Mouse (Mus musculus): ENCODE data around the gene Ndufa4l2. TPM values are rescaled to one million over a fixed set of nuclear protein-coding genes. Genes with fewer than 3 reads are reported as not detected.

The Ndufa4l2 gene
- total and polyA plus RNA-seq, 3 experiments, result 21.8 to 26.6 TPM; not detected in 1

DNA sequence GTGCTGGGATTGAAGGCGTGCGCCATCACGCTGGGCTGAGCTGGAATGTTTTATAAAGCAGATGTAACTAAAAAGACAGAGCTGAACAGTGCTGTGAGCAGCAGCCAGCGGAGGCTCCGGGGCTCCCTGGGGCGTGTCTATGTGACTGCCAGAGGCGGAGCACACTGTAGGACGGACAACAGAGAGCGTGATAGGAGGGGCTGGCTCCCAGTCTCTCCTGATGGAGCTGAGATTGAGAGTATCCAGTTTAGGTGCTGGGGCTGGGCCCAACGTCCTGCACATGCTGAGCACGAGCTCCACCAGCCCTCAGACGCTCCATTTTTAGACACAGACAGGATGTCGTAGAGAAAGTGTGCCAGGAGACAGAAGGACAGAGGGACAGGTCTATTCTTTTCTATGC is 49.5 kb downstream of the Ndufa4l2 start:
- H3K4me1 ChIP-seq (ENCODE audit: control insufficient read depth in 1 of 2, insufficient read depth in 2 of 2, low read length in 2 of 2), result no peaks in the 10 kb centered on the region

More for the DNA sequence above, 49.5 kb downstream of the Ndufa4l2 start:
- Histone ChIP-seq H3K36me3 (ENCODE audit: control insufficient read depth in 1 of 2, insufficient read depth in 2 of 2, low read length in 2 of 2) (no peaks in the 10 kb centered on the region), H3K27ac (ENCODE audit: control insufficient read depth, low read depth, low read length) (no peak overlapping the region), H3K9ac (ENCODE audit: control insufficient read depth, low read depth, low read length, poor library complexity, severe bottlenecking) (no peak overlapping the region), H3K79me2 (ENCODE audit: control insufficient read depth, insufficient read depth, low read length, poor library complexity) (no peaks in the 10 kb centered on the region), H3K9me3 (replicated peaks; ENCODE audit: insufficient read depth, low read length) (no peaks in the 10 kb centered on the region), H3K27me3 (ENCODE audit: control insufficient read depth in 1 of 2, insufficient read depth in 2 of 2, low read length in 2 of 2) (peaks cover 0 to 2% of the 10 kb centered on the region in 2 experiments; a peak in 2 of 4 replicates), H3K4me3 (ENCODE audit: control insufficient read depth in 1 of 2, insufficient read depth in 1 of 2, low read depth in 2 of 2, low read length in 2 of 2) (no peak overlapping the region)
- DNase-seq (ENCODE audit: low read depth, low spot score), result no peak
- TF ChIP-seq USF2 (IDR thresholded peaks at IDR 0.05; ENCODE audit: borderline replicate concordance in 1 of 2, insufficient read depth in 1 of 2, low read depth in 1 of 2, low read length in 2 of 2), result no peak

Other genes with a start within 250 kb of the Ndufa4l2 start
- 223 and 240 TPM in 2 replicates for gene Dctn2, start 248.6 kb upstream of the Ndufa4l2 start, total RNA-seq (2012; rRNA removed)
- 100 to 1,000 TPM in 1 of 2 experiments, not detected in 1; 297 TPM for gene Dctn2, start 248.6 kb upstream of the Ndufa4l2 start, polyA plus RNA-seq (2012; ENCODE audit: insufficient read depth in 1 of 2, insufficient read length in 2 of 2, low read depth in 1 of 2, low replicate concordance in 2 of 2, missing spikeins in 1 of 2)
- 4.2 and 5.0 TPM in 2 replicates for gene Mbd6, start 225.9 kb upstream of the Ndufa4l2 start, total RNA-seq (2012; rRNA removed)
- gene Mbd6, start 225.9 kb upstream of the Ndufa4l2 start, polyA plus RNA-seq (2012; ENCODE audit: insufficient read depth in 1 of 2, insufficient read length in 2 of 2, low read depth in 1 of 2, low replicate concordance in 2 of 2, missing spikeins in 1 of 2), result 10 to 100 TPM in 1 of 2 experiments, not detected in 1; 44.8 TPM
- 147 and 162 TPM in 2 replicates for gene Mars, start 203.2 kb upstream of the Ndufa4l2 start, total RNA-seq (2012; rRNA removed)
- gene Mars, start 203.2 kb upstream of the Ndufa4l2 start, polyA plus RNA-seq (2012; ENCODE audit: insufficient read depth in 1 of 2, insufficient read length in 2 of 2, low read depth in 1 of 2, low replicate concordance in 2 of 2, missing spikeins in 1 of 2), result 100 to 1,000 TPM in 1 of 2 experiments, not detected in 1; 195 TPM
- gene Arhgap9, start 193.0 kb upstream of the Ndufa4l2 start, total RNA-seq (2012; rRNA removed), result 24.4 and 27.7 TPM in 2 replicates
- 10 to 100 TPM in 1 of 2 experiments, not detected in 1; 41.1 TPM for gene Arhgap9, start 193.0 kb upstream of the Ndufa4l2 start, polyA plus RNA-seq (2012; ENCODE audit: insufficient read depth in 1 of 2, insufficient read length in 2 of 2, low read depth in 1 of 2, low replicate concordance in 2 of 2, missing spikeins in 1 of 2)
- 1.3 and 1.4 TPM in 2 replicates for gene Gli1, start 173.0 kb upstream of the Ndufa4l2 start, total RNA-seq (2012; rRNA removed)
- gene Gli1, start 173.0 kb upstream of the Ndufa4l2 start, polyA plus RNA-seq (2012; ENCODE audit: insufficient read depth in 1 of 2, insufficient read length in 2 of 2, low read depth in 1 of 2, low replicate concordance in 2 of 2, missing spikeins in 1 of 2), result 1 to 10 TPM in 1 of 2 experiments, not detected in 1; 8.0 TPM
- gene Inhbe, start 160.6 kb upstream of the Ndufa4l2 start, total RNA-seq (2012; rRNA removed), result not detected in 2 replicates
- gene Inhbe, start 160.6 kb upstream of the Ndufa4l2 start, polyA plus RNA-seq (2012; ENCODE audit: insufficient read depth in 1 of 2, insufficient read length in 2 of 2, low read depth in 1 of 2, low replicate concordance in 2 of 2, missing spikeins in 1 of 2), result under 1 TPM in 1 of 2 experiments, not detected in 1; 0.03 TPM
- not detected in 2 replicates for gene Inhbc, start 144.5 kb upstream of the Ndufa4l2 start, total RNA-seq (2012; rRNA removed)
- gene Inhbc, start 144.5 kb upstream of the Ndufa4l2 start, polyA plus RNA-seq (2012; ENCODE audit: insufficient read depth in 1 of 2, insufficient read length in 2 of 2, low read depth in 1 of 2, low replicate concordance in 2 of 2, missing spikeins in 1 of 2), result not detected
- 8.0 and 8.2 TPM in 2 replicates for gene R3hdm2, start 134.6 kb upstream of the Ndufa4l2 start, total RNA-seq (2012; rRNA removed)
- gene R3hdm2, start 134.6 kb upstream of the Ndufa4l2 start, polyA plus RNA-seq (2012; ENCODE audit: insufficient read depth in 1 of 2, insufficient read length in 2 of 2, low read depth in 1 of 2, low replicate concordance in 2 of 2, missing spikeins in 1 of 2), result 10 to 100 TPM in 1 of 2 experiments, not detected in 1; 60.6 TPM
- gene Stac3, start 13.3 kb upstream of the Ndufa4l2 start, total RNA-seq (2012; rRNA removed), result not detected in 2 replicates
- gene Stac3, start 13.3 kb upstream of the Ndufa4l2 start, polyA plus RNA-seq (2012; ENCODE audit: insufficient read depth in 1 of 2, insufficient read length in 2 of 2, low read depth in 1 of 2, low replicate concordance in 2 of 2, missing spikeins in 1 of 2), result under 1 TPM in 1 of 2 experiments, not detected in 1; 0.25 TPM
- 242 and 383 TPM in 2 replicates for gene Shmt2, start 7.5 kb downstream of the Ndufa4l2 start, total RNA-seq (2012; rRNA removed)
- 100 to 1,000 TPM; 263 to 582 TPM for gene Shmt2, start 7.5 kb downstream of the Ndufa4l2 start, polyA plus RNA-seq (2012; ENCODE audit: insufficient read depth in 1 of 2, insufficient read length in 2 of 2, low read depth in 1 of 2, low replicate concordance in 2 of 2, missing spikeins in 1 of 2)
- gene Nxph4, start 19.6 kb downstream of the Ndufa4l2 start, total RNA-seq (2012; rRNA removed), result not detected in 2 replicates
- under 1 TPM in 1 of 2 experiments, not detected in 1; 0.24 TPM for gene Nxph4, start 19.6 kb downstream of the Ndufa4l2 start, polyA plus RNA-seq (2012; ENCODE audit: insufficient read depth in 1 of 2, insufficient read length in 2 of 2, low read depth in 1 of 2, low replicate concordance in 2 of 2, missing spikeins in 1 of 2)
- gene Lrp1, start 106.2 kb downstream of the Ndufa4l2 start, total RNA-seq (2012; rRNA removed), result 0.33 and 0.42 TPM in 2 replicates
- gene Lrp1, start 106.2 kb downstream of the Ndufa4l2 start, polyA plus RNA-seq (2012; ENCODE audit: insufficient read depth in 1 of 2, insufficient read length in 2 of 2, low read depth in 1 of 2, low replicate concordance in 2 of 2, missing spikeins in 1 of 2), result under 1 TPM in 1 of 2 experiments, not detected in 1; 0.39 TPM
- gene Stat6, start 128.0 kb downstream of the Ndufa4l2 start, total RNA-seq (2012; rRNA removed), result 31.1 and 34.9 TPM in 2 replicates
- gene Stat6, start 128.0 kb downstream of the Ndufa4l2 start, polyA plus RNA-seq (2012; ENCODE audit: insufficient read depth in 1 of 2, insufficient read length in 2 of 2, low read depth in 1 of 2, low replicate concordance in 2 of 2, missing spikeins in 1 of 2), result 10 to 100 TPM in 1 of 2 experiments, not detected in 1; 50.2 TPM
- 11.8 and 12.1 TPM in 2 replicates for gene Nemp1, start 151.9 kb downstream of the Ndufa4l2 start, total RNA-seq (2012; rRNA removed)
- gene Nemp1, start 151.9 kb downstream of the Ndufa4l2 start, polyA plus RNA-seq (2012; ENCODE audit: insufficient read depth in 1 of 2, insufficient read length in 2 of 2, low read depth in 1 of 2, low replicate concordance in 2 of 2, missing spikeins in 1 of 2), result 10 to 100 TPM in 1 of 2 experiments, not detected in 1; 13.9 TPM
- gene Nab2, start 153.6 kb downstream of the Ndufa4l2 start, total RNA-seq (2012; rRNA removed), result 29.1 and 36.1 TPM in 2 replicates
- gene Nab2, start 153.6 kb downstream of the Ndufa4l2 start, polyA plus RNA-seq (2012; ENCODE audit: insufficient read depth in 1 of 2, insufficient read length in 2 of 2, low read depth in 1 of 2, low replicate concordance in 2 of 2, missing spikeins in 1 of 2), result 10 to 100 TPM in 1 of 2 experiments, not detected in 1; 37.1 TPM
- 0.08 TPM in 1 of 2 replicates, not detected in the other for gene Myo1a, start 190.2 kb downstream of the Ndufa4l2 start, total RNA-seq (2012; rRNA removed)
- under 1 TPM in 1 of 2 experiments, not detected in 1; 0.33 TPM for gene Myo1a, start 190.2 kb downstream of the Ndufa4l2 start, polyA plus RNA-seq (2012; ENCODE audit: insufficient read depth in 1 of 2, insufficient read length in 2 of 2, low read depth in 1 of 2, low replicate concordance in 2 of 2, missing spikeins in 1 of 2)
- not detected in 2 replicates for gene Tac2, start 209.5 kb downstream of the Ndufa4l2 start, total RNA-seq (2012; rRNA removed)
- gene Tac2, start 209.5 kb downstream of the Ndufa4l2 start, polyA plus RNA-seq (2012; ENCODE audit: insufficient read depth in 1 of 2, insufficient read length in 2 of 2, low read depth in 1 of 2, low replicate concordance in 2 of 2, missing spikeins in 1 of 2), result under 1 TPM in 1 of 2 experiments, not detected in 1; 0.32 TPM
- gene Zbtb39, start 224.6 kb downstream of the Ndufa4l2 start, total RNA-seq (2012; rRNA removed), result 4.8 and 5.1 TPM in 2 replicates
- gene Zbtb39, start 224.6 kb downstream of the Ndufa4l2 start, polyA plus RNA-seq (2012; ENCODE audit: insufficient read depth in 1 of 2, insufficient read length in 2 of 2, low read depth in 1 of 2, low replicate concordance in 2 of 2, missing spikeins in 1 of 2), result 10 to 100 TPM in 1 of 2 experiments, not detected in 1; 11.0 TPM
- gene Gpr182, start 236.8 kb downstream of the Ndufa4l2 start, total RNA-seq (2012; rRNA removed), result 0.04 TPM in 1 of 2 replicates, not detected in the other
- under 1 TPM in 1 of 2 experiments, not detected in 1; 0.58 TPM for gene Gpr182, start 236.8 kb downstream of the Ndufa4l2 start, polyA plus RNA-seq (2012; ENCODE audit: insufficient read depth in 1 of 2, insufficient read length in 2 of 2, low read depth in 1 of 2, low replicate concordance in 2 of 2, missing spikeins in 1 of 2)
- not detected in 2 replicates for gene Rdh1, start 244.8 kb downstream of the Ndufa4l2 start, total RNA-seq (2012; rRNA removed)
- gene Rdh1, start 244.8 kb downstream of the Ndufa4l2 start, polyA plus RNA-seq (2012; ENCODE audit: insufficient read depth in 1 of 2, insufficient read length in 2 of 2, low read depth in 1 of 2, low replicate concordance in 2 of 2, missing spikeins in 1 of 2), result not detected
- gene Rdh16f1, start 244.8 kb downstream of the Ndufa4l2 start, total RNA-seq (2012; rRNA removed), result not detected in 2 replicates
- gene Rdh16f1, start 244.8 kb downstream of the Ndufa4l2 start, polyA plus RNA-seq (2012; ENCODE audit: insufficient read depth in 1 of 2, insufficient read length in 2 of 2, low read depth in 1 of 2, low replicate concordance in 2 of 2, missing spikeins in 1 of 2), result not detected